Mouse (Mus musculus): ENCODE measurements around the gene Ripor3. TPM values are rescaled to one million over a fixed set of nuclear protein-coding genes. Genes with fewer than 3 reads are reported as not detected.

The Ripor3 gene
- polyA plus RNA-seq, 1 experiment from 2014 or later: 7.7 TPM

GRCm38 (mm10) chr2:168026467-168026866 is 16.0 kb upstream of the Ripor3 start:
- no peak overlapping the region for H3K4me2 ChIP-seq
- WGBS: 55% methylated on average over 3 of the region's 3 CpGs
- ATAC-seq (ENCODE audit: insufficient number of reproducible peaks, insufficient read depth, low FRiP score, low TSS enrichment, low read depth): no peak
- H3K36me3 ChIP-seq: peaks cover 7% of the 10 kb centered on the region
- H3K9me3 ChIP-seq: no peaks in the 10 kb centered on the region; the same call in 1 of the 2 replicates
- peaks cover 14% of the 10 kb centered on the region for H3K4me1 ChIP-seq
- H3K27me3 ChIP-seq: no peaks in the 10 kb centered on the region
- H3K4me3 ChIP-seq: no peak overlapping the region
- no peak overlapping the region for H3K27ac ChIP-seq
- no peak overlapping the region for H3K9ac ChIP-seq

GRCm38 (mm10) chr2:168025882-168026281 is 15.5 kb upstream of the Ripor3 start:
- H3K4me1 ChIP-seq: peaks cover 11% of the 10 kb centered on the region
- peaks cover 7% of the 10 kb centered on the region for H3K36me3 ChIP-seq
- no peaks in the 10 kb centered on the region; the same call in 1 of the 2 replicates for H3K9me3 ChIP-seq
- H3K27me3 ChIP-seq: no peaks in the 10 kb centered on the region
- H3K4me3 ChIP-seq: no peak overlapping the region
- H3K27ac ChIP-seq: peak overlapping the region; percentile 85
- H3K9ac ChIP-seq: no peak overlapping the region
- WGBS: 91% methylated on average over 8 of the region's 8 CpGs
- no peak overlapping the region for H3K4me2 ChIP-seq
- no peak for ATAC-seq (ENCODE audit: insufficient number of reproducible peaks, insufficient read depth, low FRiP score, low TSS enrichment, low read depth)

DNA sequence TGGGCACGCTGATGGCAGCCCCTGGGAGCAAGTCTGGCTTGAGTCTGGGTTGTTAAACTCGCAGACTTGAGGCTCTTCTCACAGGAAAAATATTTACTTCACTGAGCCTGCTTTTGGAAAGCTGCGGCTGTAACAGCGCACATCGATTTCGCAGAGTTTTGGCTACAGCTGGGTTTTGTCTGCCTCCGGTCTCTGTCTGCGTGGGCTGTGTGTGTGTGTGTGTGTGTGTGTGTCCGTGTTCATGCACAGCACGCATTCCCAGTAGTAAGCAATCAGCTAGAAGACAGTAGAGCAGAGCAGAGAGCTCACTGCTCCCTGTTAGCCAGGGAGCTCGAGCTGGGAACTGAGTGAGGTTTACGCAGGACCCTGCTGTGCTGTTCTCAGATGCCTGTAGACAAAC is 14.8 kb upstream of the Ripor3 start:
- H3K4me2 ChIP-seq: peak overlapping the region; percentile 26
- H3K27ac ChIP-seq: peak overlapping the region; percentile 85
- H3K9ac ChIP-seq: no peak overlapping the region
- H3K36me3 ChIP-seq: peaks cover 7% of the 10 kb centered on the region
- peaks cover 14% of the 10 kb centered on the region for H3K4me1 ChIP-seq
- ATAC-seq (ENCODE audit: insufficient number of reproducible peaks, insufficient read depth, low FRiP score, low TSS enrichment, low read depth): no peak
- no peaks in the 10 kb centered on the region for H3K27me3 ChIP-seq
- whole genome bisulfite sequencing: 44% methylated on average over 12 of the region's 12 CpGs
- H3K4me3 ChIP-seq: no peak overlapping the region
- no peaks in the 10 kb centered on the region; the same call in 1 of the 2 replicates for H3K9me3 ChIP-seq

- Histone ChIP-seq H3K27me3 (no peaks in the 10 kb centered on the region), H3K9me3 (no peaks in the 10 kb centered on the region; the same call in 1 of the 2 replicates), H3K4me2 (no peak overlapping the region), H3K4me1 (peaks cover 25% of the 10 kb centered on the region), H3K36me3 (peaks cover 5% of the 10 kb centered on the region), H3K9ac (no peak overlapping the region), H3K4me3 (no peak overlapping the region), H3K27ac (no peak overlapping the region)
- 74% methylated on average over 3 of the region's 3 CpGs for WGBS
- no peak for ATAC-seq (ENCODE audit: insufficient number of reproducible peaks, insufficient read depth, low FRiP score, low TSS enrichment, low read depth)
These were observed 13.5 kb upstream of the Ripor3 start for GRCm38 (mm10) chr2:168023763-168024402.

DNA sequence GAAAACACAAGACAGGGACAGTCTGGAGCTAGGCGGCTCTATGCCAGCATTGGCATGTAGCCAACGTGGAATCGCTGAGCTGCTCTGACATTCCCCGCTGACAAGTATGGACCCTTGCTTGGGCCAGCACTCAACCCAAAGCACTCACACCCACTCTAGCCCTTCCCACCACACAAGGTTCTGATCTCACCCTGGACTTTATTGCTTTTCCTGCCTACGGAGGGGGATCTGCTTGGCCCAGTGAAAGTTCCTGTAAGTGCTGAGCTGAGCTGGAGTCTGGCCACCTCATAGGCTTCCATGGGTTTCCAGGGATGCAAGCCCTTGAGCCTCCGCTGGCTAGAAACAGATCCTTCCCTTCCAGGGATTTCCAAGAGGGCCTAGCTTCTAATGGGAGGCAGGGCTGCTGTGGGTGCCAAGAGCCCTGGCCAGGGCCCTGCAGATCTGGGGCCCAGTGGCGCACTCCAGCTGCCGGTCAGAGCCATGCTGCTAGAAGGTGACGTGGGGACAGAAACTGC is 8.8 kb upstream of the Ripor3 start:
- H3K9me3 ChIP-seq: no peaks in the 10 kb centered on the region
- H3K36me3 ChIP-seq: no peaks in the 10 kb centered on the region
- 75% methylated on average over 9 of the region's 9 CpGs for WGBS
- no peak overlapping the region for H3K9ac ChIP-seq
- no peak overlapping the region for H3K4me3 ChIP-seq
- no peaks in the 10 kb centered on the region for H3K27me3 ChIP-seq
- no peak overlapping the region for H3K4me2 ChIP-seq
- peak; percentile 64; the same call in 1 of the 2 replicates for ATAC-seq (ENCODE audit: insufficient number of reproducible peaks, insufficient read depth, low FRiP score, low TSS enrichment, low read depth)
- peaks cover 19% of the 10 kb centered on the region for H3K4me1 ChIP-seq
- peak overlapping the region; percentile 60; the same call in 1 of the 2 replicates for H3K27ac ChIP-seq

GRCm38 (mm10) chr2:168016951-168017391 is 6.6 kb upstream of the Ripor3 start:
- Histone ChIP-seq H3K27me3 (no peaks in the 10 kb centered on the region), H3K36me3 (no peaks in the 10 kb centered on the region), H3K4me1 (peaks cover 20% of the 10 kb centered on the region), H3K27ac (no peak overlapping the region), H3K4me3 (no peak overlapping the region), H3K9me3 (no peaks in the 10 kb centered on the region), H3K9ac (no peak overlapping the region), H3K4me2 (no peak overlapping the region)
- ATAC-seq (ENCODE audit: insufficient number of reproducible peaks, insufficient read depth, low FRiP score, low TSS enrichment, low read depth): no peak
- WGBS: 34% methylated on average over 5 of the region's 5 CpGs

GRCm38 (mm10) chr2:168010893-168011292 is 475 bp upstream of the Ripor3 start:
- H3K9me3 ChIP-seq: no peaks in the 10 kb centered on the region
- 5% methylated on average over 11 of the region's 11 CpGs for whole genome bisulfite sequencing
- no peak for ATAC-seq (ENCODE audit: insufficient number of reproducible peaks, insufficient read depth, low FRiP score, low TSS enrichment, low read depth)
- H3K36me3 ChIP-seq: no peaks in the 10 kb centered on the region
- no peak overlapping the region for H3K4me3 ChIP-seq
- H3K4me1 ChIP-seq: peaks cover 32% of the 10 kb centered on the region
- 0 out of 2 replicates have a peak overlapping the region, but pooled peaks have one; percentile 16 for H3K9ac ChIP-seq
- no peaks in the 10 kb centered on the region for H3K27me3 ChIP-seq
- no peak overlapping the region for H3K4me2 ChIP-seq
- peak overlapping the region; percentile 75 for H3K27ac ChIP-seq

DNA sequence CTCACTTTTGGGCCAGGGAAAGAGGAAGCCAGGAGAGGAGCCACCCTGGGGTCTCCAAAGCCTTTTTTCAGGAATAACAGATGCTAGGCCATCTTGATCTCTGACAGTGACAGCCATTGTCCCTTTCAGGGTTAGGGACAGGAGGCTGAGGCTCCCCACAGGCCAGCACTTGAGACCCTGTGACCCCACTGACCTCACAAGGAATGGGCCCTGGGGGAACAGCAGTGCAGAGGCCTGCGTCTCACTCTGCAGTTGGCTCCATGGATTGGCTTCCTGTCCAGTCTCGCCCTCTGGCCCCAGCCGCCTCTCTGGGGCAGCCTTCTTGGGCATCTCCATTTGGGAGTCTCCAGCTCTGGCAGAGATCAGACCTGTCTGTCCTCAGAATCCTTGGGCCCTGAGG is 2.3 kb downstream of the Ripor3 start:
- H3K4me2 ChIP-seq: no peak overlapping the region
- H3K4me3 ChIP-seq: no peak overlapping the region
- no peaks in the 10 kb centered on the region for H3K9me3 ChIP-seq
- H3K27ac ChIP-seq: no peak overlapping the region
- no peak overlapping the region for H3K9ac ChIP-seq
- no peaks in the 10 kb centered on the region for H3K27me3 ChIP-seq
- ATAC-seq (ENCODE audit: insufficient number of reproducible peaks, insufficient read depth, low FRiP score, low TSS enrichment, low read depth): no peak
- H3K4me1 ChIP-seq: peaks cover 40% of the 10 kb centered on the region
- 60% methylated on average over 3 of the region's 3 CpGs for WGBS
- H3K36me3 ChIP-seq: no peaks in the 10 kb centered on the region

DNA sequence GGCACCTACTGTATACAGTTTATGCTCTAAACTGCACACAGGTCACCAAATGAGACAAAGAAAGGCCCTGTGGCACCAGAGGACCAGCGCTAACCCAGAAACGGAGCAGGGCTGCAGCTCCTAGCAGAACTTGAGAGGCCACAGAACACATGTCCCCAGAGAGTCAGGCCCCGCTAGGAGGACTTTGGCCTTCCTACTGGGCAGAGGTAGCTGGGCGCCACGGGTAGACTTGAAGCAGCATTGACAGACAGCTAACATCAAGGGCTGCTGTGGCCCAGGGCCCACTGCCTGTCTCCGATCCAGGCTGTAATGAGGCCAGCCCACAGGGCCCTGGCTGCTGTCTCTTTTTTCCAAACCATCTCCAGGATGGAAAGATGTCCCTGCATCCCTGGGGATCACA is 3.9 kb downstream of the Ripor3 start:
- Histone ChIP-seq H3K4me2 (no peak overlapping the region), H3K27ac (no peak overlapping the region), H3K9ac (no peak overlapping the region), H3K4me1 (peaks cover 38% of the 10 kb centered on the region), H3K4me3 (no peak overlapping the region), H3K9me3 (no peaks in the 10 kb centered on the region), H3K27me3 (no peaks in the 10 kb centered on the region), H3K36me3 (0 out of 2 replicates have a peak, but pooled peaks cover 7% of the 10 kb centered on the region)
- WGBS: 77% methylated on average over 6 of the region's 6 CpGs
- no peak for ATAC-seq (ENCODE audit: insufficient number of reproducible peaks, insufficient read depth, low FRiP score, low TSS enrichment, low read depth)

DNA sequence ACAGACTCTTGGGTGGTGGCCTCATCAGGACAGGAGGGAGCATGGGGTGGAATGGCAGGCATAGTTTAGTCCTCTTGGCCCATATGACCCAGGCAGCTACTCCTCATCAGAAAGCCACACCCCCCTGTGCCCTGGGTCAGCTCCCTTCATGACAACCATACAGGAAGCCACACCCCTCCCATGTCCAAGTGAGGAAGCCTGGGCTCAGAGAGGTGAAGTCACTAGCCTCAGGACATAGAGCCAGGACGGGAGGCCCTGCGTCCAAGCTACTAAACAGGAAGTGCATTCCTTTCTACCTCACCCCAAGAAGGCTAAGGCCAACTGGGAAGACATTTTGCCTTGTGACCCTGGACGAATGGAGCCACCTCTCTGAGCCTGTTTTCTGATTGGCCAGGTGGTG is 4.8 kb downstream of the Ripor3 start:
- peaks cover 14% of the 10 kb centered on the region; the same call in 1 of the 2 replicates for H3K36me3 ChIP-seq
- 22% methylated on average over 3 of the region's 3 CpGs for WGBS
- no peak overlapping the region for H3K4me2 ChIP-seq
- no peaks in the 10 kb centered on the region for H3K27me3 ChIP-seq
- no peak overlapping the region for H3K4me3 ChIP-seq
- peaks cover 29% of the 10 kb centered on the region for H3K4me1 ChIP-seq
- no peak overlapping the region for H3K9ac ChIP-seq
- no peak overlapping the region for H3K27ac ChIP-seq
- ATAC-seq (ENCODE audit: insufficient number of reproducible peaks, insufficient read depth, low FRiP score, low TSS enrichment, low read depth): no peak
- H3K9me3 ChIP-seq: peaks cover 3% of the 10 kb centered on the region; the same call in 1 of the 2 replicates

DNA sequence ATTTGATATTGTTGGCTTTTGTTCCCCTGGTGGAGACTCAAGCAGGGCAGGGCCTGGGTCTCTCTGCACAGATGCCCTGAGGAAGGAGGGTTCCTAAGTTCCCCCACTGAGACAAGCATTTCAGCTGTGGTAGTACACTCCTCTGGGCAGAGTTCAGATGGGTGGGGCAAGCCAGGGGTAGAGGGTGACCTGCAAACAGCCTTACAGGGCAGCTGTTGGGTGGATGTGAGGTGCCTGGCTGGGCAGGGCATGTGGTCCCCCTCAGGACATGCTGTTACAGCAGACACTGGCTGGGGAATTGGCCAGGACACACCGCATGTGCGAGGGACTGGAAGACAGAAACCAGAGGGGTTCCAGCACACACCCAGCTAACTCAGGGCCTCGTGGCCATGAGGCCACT is 5.4 kb downstream of the Ripor3 start:
- Histone ChIP-seq H3K4me3 (no peak overlapping the region), H3K27ac (no peak overlapping the region), H3K4me1 (peaks cover 23% of the 10 kb centered on the region), H3K36me3 (peaks cover 20% of the 10 kb centered on the region), H3K9ac (no peak overlapping the region), H3K9me3 (peaks cover 8% of the 10 kb centered on the region; the same call in 1 of the 2 replicates), H3K4me2 (no peak overlapping the region), H3K27me3 (no peaks in the 10 kb centered on the region)
- 72% methylated on average over 3 of the region's 3 CpGs for WGBS
- no peak for ATAC-seq (ENCODE audit: insufficient number of reproducible peaks, insufficient read depth, low FRiP score, low TSS enrichment, low read depth)

GRCm38 (mm10) chr2:168004369-168004768 is 6.0 kb downstream of the Ripor3 start:
- WGBS: 65% methylated on average over 2 of the region's 2 CpGs

More at GRCm38 (mm10) chr2:168004369-168004768, 6.0 kb downstream of the Ripor3 start:
- H3K4me2 ChIP-seq: no peak overlapping the region
- no peak overlapping the region for H3K27ac ChIP-seq
- no peak overlapping the region for H3K9ac ChIP-seq
- H3K36me3 ChIP-seq: peaks cover 25% of the 10 kb centered on the region
- no peak for ATAC-seq (ENCODE audit: insufficient number of reproducible peaks, insufficient read depth, low FRiP score, low TSS enrichment, low read depth)
- peaks cover 8% of the 10 kb centered on the region; the same call in 1 of the 2 replicates for H3K9me3 ChIP-seq
- H3K27me3 ChIP-seq: no peaks in the 10 kb centered on the region
- H3K4me1 ChIP-seq: peaks cover 20% of the 10 kb centered on the region
- H3K4me3 ChIP-seq: no peak overlapping the region
